9 mouse cellular contexts compared by ENCODE assay signal in the genomic region with DNA sequence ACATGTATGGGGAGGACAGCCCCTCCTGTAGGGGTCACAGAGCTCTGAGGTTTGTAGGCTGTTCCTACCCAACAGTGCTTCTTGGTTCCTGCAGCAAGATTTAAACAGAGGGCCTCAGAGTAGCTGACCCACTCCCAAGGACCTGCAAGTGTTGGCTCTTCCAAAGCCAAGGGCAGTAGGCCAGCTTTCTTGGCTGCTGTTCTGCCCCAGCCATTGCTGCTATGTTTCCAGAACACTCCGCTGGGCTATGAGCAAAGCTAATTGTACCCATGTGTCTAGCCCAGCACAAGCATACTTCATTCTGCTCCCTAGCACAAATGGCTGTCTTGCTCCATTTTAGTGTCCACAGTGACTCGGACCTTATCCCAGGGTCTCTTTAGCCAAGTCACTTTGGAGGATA. TPM values are rescaled to one million over a fixed set of nuclear protein-coding genes. Genes with fewer than 3 reads are reported as not detected.
DNase-seq lines count a peak whose midpoint lies in the region; ATAC-seq and TF ChIP-seq lines count a peak whose summit lies in the region.
"Had no signal": no experiment of that assay in that cellular context is flagged by ENCODE, and none has a peak within 500 bp of the region (broad histone marks: within the 10 kb centered on the region; RNA-seq: fewer than 3 reads in every experiment).

No protein-coding gene starts in this region.

- H3K27me3 ChIP-seq in midbrain, embryonic 14.5 days (ENCODE audit: control insufficient read depth, insufficient read depth, low read length): no peaks in the 10 kb centered on the region
- H3K27me3 ChIP-seq in hindbrain, embryonic 13.5 days: no peaks in the 10 kb centered on the region

- H3K36me3 ChIP-seq in midbrain, embryonic 14.5 days (ENCODE audit: control insufficient read depth, insufficient read depth, low read length): no peaks in the 10 kb centered on the region
- H3K36me3 ChIP-seq in hindbrain, embryonic 13.5 days: no peaks in the 10 kb centered on the region

- H3K4me2 ChIP-seq in midbrain, embryonic 14.5 days (ENCODE audit: low read length): no peak overlapping the region
- no peak overlapping the region for H3K4me2 ChIP-seq in hindbrain, embryonic 13.5 days

- WGBS in midbrain, embryonic 14.5 days: 98% methylated on average over 2 of the region's 2 CpGs
- 94% methylated on average over 2 of the region's 2 CpGs for WGBS in hindbrain, embryonic 13.5 days

- no peak overlapping the region for H3K9ac ChIP-seq in midbrain, embryonic 14.5 days (replicated peaks; ENCODE audit: low read length)
- H3K9ac ChIP-seq in hindbrain, embryonic 13.5 days: no peak overlapping the region

- no peak overlapping the region for H3K4me3 ChIP-seq in layer of hippocampus, adult 2 months
- no peak overlapping the region for H3K4me3 ChIP-seq in midbrain, embryonic 14.5 days (replicated peaks; ENCODE audit: low read depth, low read length)
- H3K4me3 ChIP-seq in hindbrain, embryonic 13.5 days: no peak overlapping the region

- ATAC-seq in erythroblast, adult 5-6 weeks (replicated peaks; ENCODE audit: low FRiP score, poor library complexity, severe bottlenecking): no peak
- ATAC-seq in midbrain, embryonic 14.5 days (ENCODE audit: low FRiP score, low TSS enrichment): no peak
- no peak for ATAC-seq in hindbrain, embryonic 13.5 days (ENCODE audit: low FRiP score)

- peak overlapping the region; percentile 53; the same call in 1 of the 2 replicates for H3K27ac ChIP-seq in layer of hippocampus, adult 2 months
- H3K27ac ChIP-seq in midbrain, embryonic 14.5 days (replicated peaks; ENCODE audit: low read depth, low read length): no peak overlapping the region
- H3K27ac ChIP-seq in hindbrain, embryonic 13.5 days: no peak overlapping the region

- H3K9me3 ChIP-seq in midbrain, embryonic 14.5 days (ENCODE audit: control insufficient read depth, low read length): no peaks in the 10 kb centered on the region
- no peaks in the 10 kb centered on the region for H3K9me3 ChIP-seq in hindbrain, embryonic 13.5 days

- H3K4me1 ChIP-seq in midbrain, embryonic 14.5 days (ENCODE audit: control insufficient read depth, insufficient read depth, low read length): no peaks in the 10 kb centered on the region
- H3K4me1 ChIP-seq in hindbrain, embryonic 13.5 days (replicated peaks): 0 out of 2 replicates have a peak, but pooled peaks cover 4% of the 10 kb centered on the region

- TF ChIP-seq CTCF in layer of hippocampus, adult 2 months (conservative IDR thresholded peaks at IDR 0.05): no peak

- peak; percentile 41 for DNase-seq in kidney, postnatal 14 days
- DNase-seq in kidney, adult 11 months: no peak
- DNase-seq in cerebellum, postnatal 25 days: peak; percentile 32 to 51
- peak; percentile 58 to 60 for DNase-seq in layer of hippocampus, adult 2 months (ENCODE audit: low spot score in 2 of 2)
- DNase-seq in lung, postnatal 4 days: peak; percentile 65 to 86
- DNase-seq in midbrain, embryonic 14.5 days: no peak

RNA-seq across cellular contexts. Expression of a gene that starts 40.3 kb away (rescaled TPM):
- 1 to 10 TPM; 3.3 to 3.6 TPM for total RNA-seq in layer of hippocampus, adult 2 months (2021)
- not detected in 2 replicates for total RNA-seq in erythroblast, adult 5-6 weeks (2015; ENCODE audit: low replicate concordance)
- 0.09 and 0.56 TPM in 2 replicates for total RNA-seq in erythroblast, adult 5-6 weeks (2017; ENCODE audit: low replicate concordance)
- 2.2 and 7.7 TPM in 2 replicates for polyA plus RNA-seq in midbrain, embryonic 14.5 days (2014; fragmentation: Nextera tagmentation; extraction: Ambion mirVana)
- 9.6 and 11.3 TPM in 2 replicates for polyA plus RNA-seq in hindbrain, embryonic 13.5 days (2015; fragmentation: Nextera tagmentation; extraction: Ambion mirVana)
- total RNA-seq: MEL had no signal

Comparison
In these comparisons a context has a peak if more than half of its experiments do, and no peak if none do; other contexts are left out.
1. DNase-seq: peak in kidney, postnatal 14 days (single experiment), cerebellum, postnatal 25 days (2 of 2), layer of hippocampus, adult 2 months (2 of 2) and lung, postnatal 4 days (2 of 2); none in kidney, adult 11 months (single experiment) and midbrain, embryonic 14.5 days (single experiment).